Mouse (Mus musculus): ENCODE data around the gene Ank.

The Ank gene

GRCm38 (mm10) chr15:27536186-27536585, 69.7 kb downstream of the Ank start:
- DNase-seq (ENCODE audit: extremely low read depth, low read depth, low spot score) = no peak

DNA sequence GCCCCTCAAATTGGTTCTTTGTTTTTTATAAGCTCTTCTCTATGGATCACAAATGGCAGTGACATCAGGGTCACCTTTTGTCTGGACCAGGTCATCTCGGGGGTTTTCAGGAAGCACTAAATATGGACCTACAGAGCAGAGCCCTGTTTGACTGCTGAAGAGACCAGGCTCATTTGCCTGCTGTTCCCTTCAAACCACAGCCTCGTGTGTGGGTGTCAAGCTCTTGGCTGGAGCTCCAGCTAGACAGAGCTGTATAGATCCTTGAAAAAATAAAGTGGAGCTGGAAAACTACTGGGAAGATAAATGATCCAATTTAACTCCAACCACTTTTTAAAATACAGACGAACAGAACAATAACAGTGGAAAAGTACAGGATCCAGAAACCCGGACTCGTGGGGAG, 70.3 kb downstream of the Ank start:
- DNase-seq (ENCODE audit: extremely low read depth, low read depth, low spot score) = no peak

DNA sequence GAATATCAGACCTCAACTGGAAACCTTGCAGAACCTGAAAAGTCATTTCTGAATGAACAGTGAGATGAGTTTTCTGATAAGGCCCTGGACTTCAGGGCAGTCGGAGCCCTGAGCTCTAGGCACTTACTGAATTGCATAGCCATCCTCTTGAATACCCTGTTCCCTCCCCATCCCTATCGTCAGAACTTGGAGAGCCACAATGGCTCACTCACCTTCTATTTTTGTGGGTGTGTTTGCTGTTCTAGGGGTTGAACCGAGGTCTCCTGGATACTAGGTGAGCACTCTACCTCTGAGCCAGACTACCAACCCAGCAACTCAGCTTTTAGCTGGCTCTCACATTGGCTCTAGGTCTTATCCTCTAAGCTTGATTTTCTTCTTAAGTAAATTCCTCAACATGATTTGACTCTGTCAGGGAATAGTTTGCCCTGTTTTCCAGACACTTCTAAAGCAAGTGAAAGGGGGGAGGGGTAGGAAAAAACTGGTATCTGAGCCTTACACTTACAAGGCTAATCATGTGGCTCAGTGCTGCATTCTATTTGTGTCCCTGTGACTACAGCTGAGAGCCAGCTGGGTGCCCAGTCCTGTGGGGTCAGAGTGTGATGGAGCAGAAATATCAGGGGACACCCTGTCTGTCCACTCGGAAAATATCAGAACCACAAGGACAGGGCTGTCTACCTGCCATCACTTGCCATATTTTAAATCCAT, 71.2 kb downstream of the Ank start:
- DNase-seq (ENCODE audit: extremely low read depth, low read depth, low spot score) = no peak

- DNase-seq (ENCODE audit: extremely low read depth, low read depth, low spot score) = no peak
Measured at GRCm38 (mm10) chr15:27539745-27540144, 73.3 kb downstream of the Ank start.

DNA sequence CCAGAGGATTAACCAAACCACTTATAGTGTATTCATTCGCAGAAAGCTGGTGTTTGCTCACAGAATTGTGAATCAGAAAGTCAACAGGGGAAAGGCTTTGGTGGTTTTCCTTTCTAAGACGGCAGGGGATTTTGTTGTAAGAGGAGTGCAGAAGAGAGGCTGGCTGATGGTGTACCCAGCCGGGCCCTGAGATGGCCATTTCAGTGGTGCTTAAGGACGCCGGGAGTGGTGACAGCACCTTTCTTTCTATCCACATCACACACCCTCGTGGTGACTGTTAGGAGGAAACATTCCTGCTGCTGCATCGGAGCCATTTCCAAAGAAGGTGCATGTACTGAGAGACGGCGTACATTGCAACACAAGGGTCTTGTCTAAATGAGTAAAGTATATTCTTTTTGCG, 78.7 kb downstream of the Ank start:
- no peak for DNase-seq (ENCODE audit: extremely low read depth, low read depth, low spot score)

DNA sequence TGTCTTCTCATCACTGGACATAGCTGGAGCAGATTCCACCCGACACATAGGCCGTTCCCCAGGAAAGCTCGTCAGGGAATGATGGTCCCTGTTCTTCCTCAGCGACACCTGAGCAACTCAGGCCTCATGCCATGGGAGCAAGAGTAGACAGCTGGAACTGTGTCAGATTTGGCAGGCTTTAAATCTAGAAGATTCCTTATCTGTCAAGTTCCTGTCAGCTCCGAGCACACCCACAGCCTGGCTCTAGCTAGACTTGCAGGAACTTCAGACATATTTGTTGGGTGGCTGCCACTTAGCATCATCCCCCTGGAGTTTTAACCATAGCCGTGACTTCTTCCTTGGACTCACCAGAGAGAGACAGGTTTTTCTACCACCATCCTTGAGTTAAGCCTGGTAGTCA, 81.6 kb downstream of the Ank start:
- DNase-seq (ENCODE audit: extremely low read depth, low read depth, low spot score) = no peak

DNA sequence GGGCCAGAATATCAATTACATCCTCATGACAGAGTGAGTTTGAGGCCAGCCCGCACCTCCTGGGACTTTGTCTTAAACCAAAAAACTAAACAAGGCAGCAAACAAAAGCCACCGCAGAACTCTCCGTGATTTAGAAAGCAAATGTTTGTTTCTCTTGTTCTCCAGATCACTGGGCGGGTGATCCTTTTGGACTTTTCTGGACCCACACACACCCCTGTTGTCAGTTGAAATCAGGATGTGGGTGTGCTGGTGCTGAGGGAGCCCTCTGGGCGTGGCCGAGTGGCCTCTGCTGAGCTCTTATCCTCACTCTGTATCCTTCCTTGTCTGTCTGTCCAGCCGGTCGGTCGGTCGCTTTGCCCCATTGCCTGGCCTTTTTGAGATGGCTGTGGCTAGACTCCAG, 82.6 kb downstream of the Ank start:
- no peak for DNase-seq (ENCODE audit: extremely low read depth, low read depth, low spot score)

- no peak for DNase-seq (ENCODE audit: extremely low read depth, low read depth, low spot score)
Measured at GRCm38 (mm10) chr15:27549878-27550277, 83.4 kb downstream of the Ank start.

DNA sequence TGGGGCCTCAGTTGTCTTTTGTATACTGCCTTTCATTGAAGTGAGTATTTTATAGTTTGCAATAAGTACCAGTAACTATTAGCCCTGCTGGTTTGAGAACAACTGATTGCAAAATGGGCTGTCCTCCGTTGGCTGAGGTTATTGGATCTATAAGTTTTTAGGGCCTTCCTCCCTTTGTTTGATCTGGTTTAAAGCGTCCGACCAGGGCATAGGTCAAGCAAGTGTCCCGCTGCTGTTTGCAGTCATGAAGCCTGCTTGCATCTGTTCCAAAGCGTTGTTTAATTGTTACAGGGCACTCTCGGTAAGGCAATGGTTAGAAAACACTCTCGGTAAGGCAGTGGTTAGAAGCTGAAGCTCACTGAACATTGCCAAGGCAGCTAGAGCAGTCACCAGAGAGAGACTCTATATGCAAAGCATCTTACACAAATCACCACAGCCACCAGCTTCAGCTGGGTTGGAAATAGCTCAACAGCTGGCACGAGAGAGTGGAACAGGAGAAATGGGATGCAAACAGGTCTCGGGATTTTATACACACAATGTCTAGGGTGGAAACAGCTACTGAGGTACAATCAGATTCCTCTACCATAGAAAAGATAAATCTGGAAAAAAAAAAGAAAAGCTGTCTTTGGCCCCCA, 84.0 kb downstream of the Ank start:
- DNase-seq (ENCODE audit: extremely low read depth, low read depth, low spot score) = no peak

- DNase-seq (ENCODE audit: extremely low read depth, low read depth, low spot score) = no peak
Measured at GRCm38 (mm10) chr15:27551117-27552114, 84.9 kb downstream of the Ank start.

DNA sequence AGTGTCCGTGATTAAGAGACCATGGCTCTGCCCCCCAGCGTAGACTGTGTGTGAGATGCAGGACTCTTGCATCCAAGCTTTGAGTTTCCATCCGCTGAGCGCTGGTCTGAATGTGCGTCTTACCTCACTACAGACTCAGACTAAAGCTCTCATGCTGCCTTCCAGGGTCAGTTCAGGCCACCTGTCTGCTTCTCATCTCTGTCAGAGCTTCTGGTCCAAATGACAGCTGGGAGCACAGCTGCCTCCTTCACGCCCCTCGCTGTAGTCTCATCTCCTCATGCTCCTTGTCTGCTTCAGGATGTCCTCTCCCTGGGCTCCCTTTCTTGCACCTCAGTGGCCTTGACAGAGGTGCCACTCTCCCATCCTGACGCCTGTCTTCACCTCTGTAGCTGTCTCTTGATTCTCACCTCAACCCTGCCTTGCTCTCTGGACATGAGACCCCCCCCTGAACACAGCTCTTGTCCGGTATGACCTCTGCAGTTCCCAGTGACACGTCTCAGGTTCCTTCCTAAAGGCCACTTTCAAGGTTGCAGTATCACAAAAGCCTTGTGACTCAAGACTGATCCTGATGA, 85.7 kb downstream of the Ank start:
- DNase-seq (ENCODE audit: extremely low read depth, low read depth, low spot score) = no peak

DNA sequence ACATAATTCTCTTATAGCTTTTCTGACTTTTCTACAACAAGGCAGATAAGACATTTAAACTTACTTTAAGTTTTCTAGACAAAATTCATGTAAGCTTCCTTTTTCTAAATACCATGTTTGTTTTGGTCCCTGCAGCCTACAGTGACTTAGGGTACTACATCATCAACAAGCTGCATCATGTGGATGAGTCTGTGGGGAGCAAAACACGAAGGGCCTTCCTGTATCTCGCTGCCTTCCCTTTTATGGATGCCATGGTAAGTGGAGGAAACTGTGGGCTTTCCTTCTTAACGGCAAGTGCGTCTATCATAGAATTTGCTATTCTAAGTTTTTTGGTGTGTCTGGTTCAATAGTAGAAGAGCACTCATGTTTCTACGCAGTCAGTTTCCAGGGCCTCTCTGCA, 87.1 kb downstream of the Ank start:
- no peak for DNase-seq (ENCODE audit: extremely low read depth, low read depth, low spot score)

DNA sequence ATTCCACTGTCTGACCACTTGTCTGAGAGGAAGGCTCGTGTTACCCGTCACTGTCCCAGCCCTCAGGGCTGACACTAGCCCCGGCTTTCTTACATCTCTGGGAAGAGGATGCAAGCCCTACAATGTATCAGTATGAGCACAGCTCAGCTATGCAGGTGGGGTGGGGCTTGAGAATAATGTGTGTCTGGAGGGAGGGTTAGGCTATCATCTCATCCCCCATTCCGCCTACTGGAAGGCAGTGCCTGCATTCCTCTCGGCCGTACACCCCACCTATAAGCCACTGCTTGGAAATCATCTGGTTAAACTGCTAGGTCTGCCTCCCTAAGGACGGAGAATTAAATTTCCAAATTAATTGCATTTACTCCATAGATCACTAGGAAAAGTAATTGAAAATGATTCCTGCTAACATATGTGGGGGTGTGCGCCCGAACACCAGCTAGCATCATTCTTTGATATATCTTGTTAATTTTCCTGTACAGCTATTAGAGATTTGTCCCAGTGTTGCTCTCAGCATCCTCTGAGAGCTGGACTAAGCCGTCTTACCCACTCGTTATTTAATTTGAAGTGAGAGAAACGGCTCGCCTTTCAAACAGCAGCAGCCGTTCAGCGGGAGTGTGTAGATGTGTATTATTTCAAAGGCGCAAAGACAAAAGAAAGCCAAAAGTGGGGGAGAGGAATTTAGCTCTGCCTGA, 92.1 kb downstream of the Ank start:
- no peak for DNase-seq (ENCODE audit: extremely low read depth, low read depth, low spot score)

DNA sequence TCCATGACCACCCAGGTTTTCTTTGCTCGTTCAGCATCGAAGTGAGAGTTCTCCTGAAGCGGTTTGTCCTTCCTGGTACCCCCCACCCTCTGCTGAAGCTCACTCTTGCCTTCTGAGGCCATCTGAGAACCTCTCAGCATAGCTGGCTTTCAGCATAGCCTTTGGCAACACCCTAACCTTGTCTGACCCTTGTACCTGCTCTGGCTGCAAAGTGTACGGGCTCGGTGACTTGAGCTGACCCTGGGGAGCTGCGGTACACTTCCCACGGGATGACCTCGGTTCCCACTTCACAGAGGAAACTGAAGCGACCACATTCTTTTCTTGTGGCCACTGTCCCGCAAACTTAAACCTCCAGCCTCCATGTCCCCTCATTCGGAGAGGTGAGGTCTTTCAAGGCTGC, 93.8 kb downstream of the Ank start:
- DNase-seq (ENCODE audit: extremely low read depth, low read depth, low spot score) = no peak

DNA sequence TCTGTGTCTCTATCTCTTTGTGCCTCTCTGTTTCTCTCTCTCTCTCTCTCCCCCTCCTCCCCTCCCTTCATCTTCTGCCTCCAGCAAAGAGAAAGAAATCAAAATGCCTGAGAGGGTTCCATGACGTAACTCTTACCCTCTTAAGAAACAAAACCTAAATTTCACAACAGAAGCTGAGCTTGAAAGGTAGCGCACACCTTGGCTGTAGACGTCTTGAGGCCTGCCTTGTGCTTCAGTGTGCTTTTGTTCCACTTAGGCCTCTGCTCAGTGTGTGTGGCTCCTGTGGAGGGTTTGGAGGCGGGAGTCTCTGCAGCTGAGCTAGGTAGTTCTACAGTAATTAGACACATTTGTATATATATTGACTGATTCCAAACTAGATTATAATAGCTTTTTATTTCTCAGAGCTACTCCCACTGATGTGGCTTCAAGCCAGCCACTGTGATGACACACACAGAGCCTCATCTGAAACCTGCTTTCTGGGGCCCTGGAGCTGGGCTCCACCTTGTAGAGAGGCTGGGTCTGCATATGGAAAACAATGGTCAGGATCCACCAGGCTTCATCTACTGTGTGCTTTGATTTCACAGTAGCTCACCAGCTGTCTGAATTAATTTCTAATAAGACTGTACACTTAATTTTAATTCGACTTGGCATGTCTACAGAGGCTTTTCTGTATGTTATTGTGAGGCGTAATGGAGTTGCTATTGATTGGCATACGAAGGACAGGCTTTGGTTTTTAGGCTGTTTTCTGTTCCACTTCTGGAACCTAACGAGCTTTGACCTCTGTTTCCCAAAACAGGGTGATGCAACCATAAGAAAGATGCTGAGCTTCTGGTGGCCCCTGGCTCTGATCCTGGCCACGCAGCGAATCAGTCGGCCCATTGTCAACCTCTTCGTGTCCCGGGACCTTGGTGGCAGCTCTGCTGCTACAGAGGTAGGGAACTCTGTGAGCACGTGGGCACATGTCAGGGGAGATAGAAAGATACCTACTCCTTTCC, 97.9 kb downstream of the Ank start:
- DNase-seq (ENCODE audit: extremely low read depth, low read depth, low spot score) = peak; percentile 81

DNA sequence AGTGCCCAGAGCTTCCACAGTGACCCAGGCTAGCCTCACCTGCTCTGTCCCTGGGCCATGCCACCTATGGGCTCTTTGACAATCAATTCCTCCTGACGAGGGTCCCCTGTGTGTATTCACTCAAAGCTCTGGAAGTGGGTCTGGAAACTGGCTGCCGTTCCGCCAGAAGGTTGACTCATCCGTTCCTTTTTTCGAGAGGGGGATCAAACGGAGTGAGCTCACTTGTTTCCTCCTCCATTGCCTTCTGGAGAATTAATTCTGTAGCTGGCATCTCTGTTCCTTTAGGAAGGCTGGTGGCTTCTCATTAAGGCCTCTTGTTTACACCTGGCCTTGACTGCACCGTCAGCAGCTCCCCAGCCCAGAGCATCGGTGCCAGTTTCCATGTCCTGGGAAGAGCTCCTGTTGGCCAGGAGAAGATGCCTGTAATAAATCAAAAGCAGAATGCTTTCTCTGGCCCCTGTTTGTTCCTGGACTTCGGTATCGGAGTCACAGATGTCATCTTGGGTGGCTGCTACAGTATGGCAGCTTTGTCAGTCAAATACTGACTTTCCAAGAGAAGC, 99.2 kb downstream of the Ank start:
- no peak for DNase-seq (ENCODE audit: extremely low read depth, low read depth, low spot score)

GRCm38 (mm10) chr15:27567356-27567755, 100.9 kb downstream of the Ank start:
- DNase-seq (ENCODE audit: extremely low read depth, low read depth, low spot score) = no peak

DNA sequence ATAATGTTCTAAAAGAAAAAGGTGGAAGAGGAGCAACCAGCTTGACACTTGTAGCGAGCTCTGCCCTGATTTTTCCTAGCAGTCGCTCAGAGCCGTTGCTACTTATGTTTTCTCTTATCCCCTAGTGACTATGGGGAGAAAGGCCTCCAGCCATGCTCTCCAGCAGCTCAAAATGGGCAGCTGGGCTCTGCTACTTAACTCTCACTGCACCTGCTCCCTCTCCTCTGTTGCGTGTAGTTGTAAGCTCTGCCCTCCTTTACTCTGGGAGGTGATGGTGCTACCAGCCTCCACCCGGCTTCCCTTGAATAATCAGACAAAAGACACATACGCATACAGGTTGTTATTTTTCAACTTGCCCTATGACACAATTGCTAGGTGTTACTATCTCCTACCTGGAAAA, 101.9 kb downstream of the Ank start:
- no peak for DNase-seq (ENCODE audit: extremely low read depth, low read depth, low spot score)

GRCm38 (mm10) chr15:27569924-27570323, 103.4 kb downstream of the Ank start:
- DNase-seq (ENCODE audit: extremely low read depth, low read depth, low spot score) = peak; percentile 88

Measured in fat pad, adult 2 months (tissue).